Mouse (Mus musculus): Measurements from ENCODE around the gene Lrp8. TPM values are rescaled to one million over a fixed set of nuclear protein-coding genes. Genes with fewer than 3 reads are reported as not detected.
A peak's percentile ranks its signal among the peaks of the same experiment; 100 is the strongest.

The Lrp8 gene
- polyA plus RNA-seq, 1 experiment from 2014 or later = 48.3 TPM

GRCm38 (mm10) chr4:107830821-107831221, 28.8 kb downstream of the Lrp8 start:
- H3K27me3 ChIP-seq = no peaks in the 10 kb centered on the region
- 27% methylated on average over 7 of the region's 7 CpGs for WGBS
- H3K9me3 ChIP-seq = no peaks in the 10 kb centered on the region
- H3K9ac ChIP-seq = peak overlapping the region; percentile 33
- H3K4me3 ChIP-seq (replicated peaks) = no peak overlapping the region
- peak; percentile 37 for ATAC-seq (ENCODE audit: low FRiP score)
- peaks cover 100% of the 10 kb centered on the region for H3K4me1 ChIP-seq
- H3K36me3 ChIP-seq (replicated peaks) = peaks cover 2% of the 10 kb centered on the region; the same call in 1 of the 2 replicates
- peak overlapping the region; percentile 89 for H3K27ac ChIP-seq
- H3K4me2 ChIP-seq = peak overlapping the region; percentile 4

GRCm38 (mm10) chr4:107831678-107832077, 29.6 kb downstream of the Lrp8 start:
- WGBS = 86% methylated on average over 6 of the region's 6 CpGs
- peaks cover 100% of the 10 kb centered on the region for H3K4me1 ChIP-seq
- peak overlapping the region; percentile 89 for H3K27ac ChIP-seq
- no peaks in the 10 kb centered on the region for H3K27me3 ChIP-seq
- peaks cover 2% of the 10 kb centered on the region; the same call in 1 of the 2 replicates for H3K36me3 ChIP-seq (replicated peaks)
- ATAC-seq (ENCODE audit: low FRiP score) = no peak
- H3K4me2 ChIP-seq = no peak overlapping the region
- H3K4me3 ChIP-seq (replicated peaks) = no peak overlapping the region
- H3K9me3 ChIP-seq = no peaks in the 10 kb centered on the region
- H3K9ac ChIP-seq = no peak overlapping the region

GRCm38 (mm10) chr4:107833525-107833924, 31.5 kb downstream of the Lrp8 start:
- H3K27ac ChIP-seq = peak overlapping the region; percentile 96
- H3K9me3 ChIP-seq = no peaks in the 10 kb centered on the region
- 75% methylated on average over 5 of the region's 5 CpGs for WGBS
- H3K4me1 ChIP-seq = peaks cover 100% of the 10 kb centered on the region
- H3K36me3 ChIP-seq (replicated peaks) = peaks cover 2% of the 10 kb centered on the region; the same call in 1 of the 2 replicates
- H3K27me3 ChIP-seq = no peaks in the 10 kb centered on the region
- no peak overlapping the region for H3K9ac ChIP-seq
- H3K4me3 ChIP-seq (replicated peaks) = no peak overlapping the region
- no peak for ATAC-seq (ENCODE audit: low FRiP score)
- H3K4me2 ChIP-seq = no peak overlapping the region

GRCm38 (mm10) chr4:107834643-107835314, 32.7 kb downstream of the Lrp8 start:
- H3K4me3 ChIP-seq (replicated peaks) = no peak overlapping the region
- H3K27me3 ChIP-seq = no peaks in the 10 kb centered on the region
- WGBS = 37% methylated on average over 22 of the region's 22 CpGs
- H3K27ac ChIP-seq = peak overlapping the region; percentile 96
- peak overlapping the region; percentile 46 for H3K9ac ChIP-seq
- H3K4me1 ChIP-seq = peaks cover 92% of the 10 kb centered on the region
- peak overlapping the region; percentile 32; the same call in 1 of the 2 replicates for H3K4me2 ChIP-seq
- no peaks in the 10 kb centered on the region for H3K9me3 ChIP-seq
- H3K36me3 ChIP-seq (replicated peaks) = peaks cover 2% of the 10 kb centered on the region; the same call in 1 of the 2 replicates
- ATAC-seq (ENCODE audit: low FRiP score) = peak; percentile 16; the same call in 1 of the 2 replicates

GRCm38 (mm10) chr4:107835508-107835909, 33.4 kb downstream of the Lrp8 start:
- 4% methylated on average over 5 of the region's 5 CpGs for WGBS
- H3K4me1 ChIP-seq = peaks cover 85% of the 10 kb centered on the region
- H3K4me3 ChIP-seq (replicated peaks) = no peak overlapping the region

GRCm38 (mm10) chr4:107836758-107837157, 34.7 kb downstream of the Lrp8 start:
- ATAC-seq (ENCODE audit: low FRiP score) = peak; percentile 64
- H3K4me1 ChIP-seq = peaks cover 79% of the 10 kb centered on the region
- WGBS = 21% methylated on average over 5 of the region's 5 CpGs
- peak overlapping the region; percentile 96 for H3K27ac ChIP-seq
- no peaks in the 10 kb centered on the region for H3K27me3 ChIP-seq
- no peaks in the 10 kb centered on the region for H3K9me3 ChIP-seq
- H3K36me3 ChIP-seq (replicated peaks) = peaks cover 2% of the 10 kb centered on the region; the same call in 1 of the 2 replicates
- peak overlapping the region; percentile 32 for H3K4me2 ChIP-seq
- no peak overlapping the region for H3K4me3 ChIP-seq (replicated peaks)
- H3K9ac ChIP-seq = peak overlapping the region; percentile 46; the same call in 1 of the 2 replicates

More at GRCm38 (mm10) chr4:107835508-107835909, 33.4 kb downstream of the Lrp8 start:
- Histone ChIP-seq H3K4me2 (peak overlapping the region; percentile 32), H3K27ac (peak overlapping the region; percentile 96), H3K36me3 (replicated peaks) (peaks cover 2% of the 10 kb centered on the region; the same call in 1 of the 2 replicates), H3K9me3 (no peaks in the 10 kb centered on the region), H3K27me3 (no peaks in the 10 kb centered on the region), H3K9ac (peak overlapping the region; percentile 46)
- peak; percentile 33 for ATAC-seq (ENCODE audit: low FRiP score)

- no peak for ATAC-seq (ENCODE audit: low FRiP score)
- Histone ChIP-seq H3K36me3 (replicated peaks) (peaks cover 1% of the 10 kb centered on the region), H3K4me1 (peaks cover 79% of the 10 kb centered on the region), H3K9ac (no peak overlapping the region), H3K27ac (peak overlapping the region; percentile 96), H3K27me3 (no peaks in the 10 kb centered on the region), H3K9me3 (no peaks in the 10 kb centered on the region), H3K4me2 (no peak overlapping the region), H3K4me3 (replicated peaks) (no peak overlapping the region)
- 81% methylated on average over 3 of the region's 3 CpGs for WGBS
Measured at GRCm38 (mm10) chr4:107837910-107838309, 35.8 kb downstream of the Lrp8 start.

- peaks cover 19% of the 10 kb centered on the region for H3K27me3 ChIP-seq
- ATAC-seq (ENCODE audit: low FRiP score) = no peak
- H3K4me2 ChIP-seq = no peak overlapping the region
- WGBS = 50% methylated on average over 8 of the region's 8 CpGs
- peaks cover 44% of the 10 kb centered on the region for H3K4me1 ChIP-seq
- H3K9ac ChIP-seq = no peak overlapping the region
- peak overlapping the region; percentile 33 for H3K27ac ChIP-seq
- peaks cover 42% of the 10 kb centered on the region for H3K36me3 ChIP-seq (replicated peaks)
- no peaks in the 10 kb centered on the region for H3K9me3 ChIP-seq
- H3K4me3 ChIP-seq (replicated peaks) = no peak overlapping the region
Measured at GRCm38 (mm10) chr4:107843687-107844086, 41.6 kb downstream of the Lrp8 start.

GRCm38 (mm10) chr4:107844971-107845370, 42.9 kb downstream of the Lrp8 start:
- peaks cover 41% of the 10 kb centered on the region for H3K4me1 ChIP-seq

GRCm38 (mm10) chr4:107846795-107847194, 44.7 kb downstream of the Lrp8 start:
- peaks cover 73% of the 10 kb centered on the region for H3K36me3 ChIP-seq (replicated peaks)
- no peak overlapping the region for H3K9ac ChIP-seq
- no peak overlapping the region for H3K4me3 ChIP-seq (replicated peaks)
- no peak overlapping the region; the same call in 1 of the 2 replicates for H3K4me2 ChIP-seq
- peaks cover 19% of the 10 kb centered on the region for H3K27me3 ChIP-seq
- H3K9me3 ChIP-seq = no peaks in the 10 kb centered on the region
- ATAC-seq (ENCODE audit: low FRiP score) = no peak
- no peak overlapping the region for H3K27ac ChIP-seq
- H3K4me1 ChIP-seq = peaks cover 34% of the 10 kb centered on the region
- WGBS = 62% methylated on average over 7 of the region's 7 CpGs

More at GRCm38 (mm10) chr4:107844971-107845370, 42.9 kb downstream of the Lrp8 start:
- H3K9me3 ChIP-seq = no peaks in the 10 kb centered on the region
- H3K4me2 ChIP-seq = no peak overlapping the region
- 2% methylated on average over 10 of the region's 10 CpGs for WGBS
- H3K27me3 ChIP-seq = peaks cover 19% of the 10 kb centered on the region
- no peak for ATAC-seq (ENCODE audit: low FRiP score)
- peak overlapping the region; percentile 46; the same call in 1 of the 2 replicates for H3K27ac ChIP-seq
- no peak overlapping the region for H3K9ac ChIP-seq
- H3K4me3 ChIP-seq (replicated peaks) = no peak overlapping the region
- H3K36me3 ChIP-seq (replicated peaks) = peaks cover 55% of the 10 kb centered on the region

GRCm38 (mm10) chr4:107848546-107848945, 46.5 kb downstream of the Lrp8 start:
- 87% methylated on average over 5 of the region's 5 CpGs for WGBS
- Histone ChIP-seq H3K4me3 (replicated peaks) (no peak overlapping the region), H3K4me2 (no peak overlapping the region), H3K9me3 (no peaks in the 10 kb centered on the region), H3K9ac (no peak overlapping the region), H3K36me3 (replicated peaks) (peaks cover 84% of the 10 kb centered on the region), H3K27me3 (peaks cover 19% of the 10 kb centered on the region), H3K4me1 (peaks cover 17% of the 10 kb centered on the region), H3K27ac (no peak overlapping the region)
- ATAC-seq (ENCODE audit: low FRiP score) = no peak

GRCm38 (mm10) chr4:107849621-107850020, 47.6 kb downstream of the Lrp8 start:
- no peak for ATAC-seq (ENCODE audit: low FRiP score)
- Histone ChIP-seq H3K36me3 (replicated peaks) (peaks cover 88% of the 10 kb centered on the region), H3K4me2 (no peak overlapping the region), H3K4me1 (peaks cover 10% of the 10 kb centered on the region), H3K9me3 (no peaks in the 10 kb centered on the region), H3K27ac (no peak overlapping the region), H3K4me3 (replicated peaks) (no peak overlapping the region), H3K27me3 (peaks cover 19% of the 10 kb centered on the region), H3K9ac (no peak overlapping the region)
- 85% methylated on average over 9 of the region's 9 CpGs for WGBS

All from forebrain, embryonic 12.5 days (tissue).